Mouse (Mus musculus) frontal cortex, postnatal 25 days (tissue): ENCODE measurements around the gene Pdcd5.

ENCODE experiments used
- DNase-seq, 2 experiments: peaks; one replicate each; pipeline ENCODE4 v3.0.0; 2022; ENCODE audit warnings: low spot score in 2 of 2

The Pdcd5 gene

DNA sequence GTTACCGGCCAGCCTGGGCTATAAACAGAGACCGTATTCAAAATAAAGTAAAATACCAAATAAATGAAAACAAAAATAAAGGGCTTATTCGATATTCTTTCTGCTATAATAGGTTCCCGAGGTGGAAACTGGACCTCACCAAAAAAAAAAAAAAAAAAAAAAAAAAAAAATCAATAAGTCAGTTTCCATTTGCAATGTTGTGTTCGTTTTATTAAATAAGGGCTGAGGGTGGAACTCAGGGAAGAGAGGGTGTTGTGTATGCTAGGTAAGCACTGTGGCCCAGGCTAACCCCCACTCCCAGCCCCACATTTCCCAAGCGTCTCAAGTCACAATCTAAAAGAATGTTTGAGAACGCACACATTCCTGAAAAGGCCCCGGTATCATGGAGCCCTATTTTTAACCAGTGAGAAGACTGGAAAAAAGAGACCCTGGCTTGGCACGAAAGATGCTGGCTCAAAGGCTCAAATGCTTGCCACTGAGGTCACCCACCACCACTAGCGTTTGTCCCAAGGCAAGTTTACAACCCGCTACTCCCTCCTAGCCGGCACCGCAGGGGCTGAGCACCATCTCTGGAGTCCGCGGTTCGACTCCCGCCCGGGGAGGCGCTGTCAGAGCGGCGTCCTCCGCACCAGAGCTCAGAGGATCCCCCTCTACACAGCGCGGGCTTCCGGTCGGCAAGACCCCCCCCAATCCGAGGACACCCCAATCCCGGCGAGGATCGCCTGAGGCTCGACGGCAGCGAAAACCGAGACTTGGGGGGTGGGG, 822 bp downstream of the Pdcd5 start:
- DNase-seq = no peak

DNA sequence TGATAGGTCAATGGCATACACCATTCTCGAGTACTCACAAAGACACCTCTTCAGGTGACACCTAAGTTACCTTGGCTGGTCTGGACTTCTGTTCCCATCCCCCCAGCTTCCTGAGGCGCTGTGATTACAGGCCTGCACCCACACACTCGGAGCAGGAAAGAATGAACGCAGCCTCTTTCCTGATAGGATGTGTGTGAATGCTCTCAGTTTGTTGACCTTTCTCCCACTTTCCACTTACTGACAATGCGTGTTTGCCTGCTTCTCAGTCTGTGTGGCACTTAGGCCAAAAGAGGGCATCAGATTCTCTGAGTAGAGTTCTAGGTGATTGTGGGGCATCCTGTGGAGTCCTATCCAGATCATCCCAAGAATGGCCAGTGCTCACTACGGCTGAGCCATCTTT, 7.2 kb downstream of the Pdcd5 start:
- DNase-seq = no peak

DNA sequence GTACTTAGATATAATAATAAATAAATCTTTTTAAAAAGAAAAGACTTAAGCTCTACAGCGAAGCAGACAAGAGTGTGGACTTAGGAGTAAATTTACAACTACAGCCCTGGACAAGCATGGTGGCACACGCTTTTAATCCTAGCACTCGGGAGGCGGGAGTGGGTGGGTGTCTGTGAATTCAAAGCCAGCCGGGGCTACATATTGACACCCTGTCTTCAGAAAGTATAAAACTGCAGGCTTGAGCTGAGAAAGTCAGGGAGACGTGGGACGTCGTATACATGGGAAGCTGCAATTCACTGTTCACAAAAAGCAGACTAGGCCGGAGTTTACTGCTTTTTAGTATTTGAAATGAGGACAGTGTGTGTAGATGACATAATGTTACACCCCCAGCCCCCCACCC, 10.4 kb downstream of the Pdcd5 start:
- DNase-seq = no peak

DNA sequence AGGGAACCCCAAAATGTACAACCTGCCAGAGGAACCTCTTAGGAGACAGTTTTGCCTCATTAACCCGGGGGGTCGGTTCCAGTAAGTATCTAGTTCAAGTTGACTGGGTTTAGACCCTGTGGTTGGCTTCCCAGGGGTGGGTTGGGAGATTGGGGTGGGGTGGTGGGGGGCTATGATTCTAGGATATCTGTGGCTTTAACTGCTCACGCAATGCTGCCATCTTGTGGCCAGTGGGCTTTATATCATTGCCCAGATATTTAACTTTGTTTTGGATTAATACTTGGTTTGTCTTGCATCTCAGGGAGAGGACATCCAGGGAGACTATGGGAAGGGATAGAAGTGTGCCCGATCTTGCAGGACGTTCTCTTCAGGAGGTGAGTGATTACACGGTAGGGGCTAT, 11.1 kb downstream of the Pdcd5 start:
- no peak for DNase-seq

DNA sequence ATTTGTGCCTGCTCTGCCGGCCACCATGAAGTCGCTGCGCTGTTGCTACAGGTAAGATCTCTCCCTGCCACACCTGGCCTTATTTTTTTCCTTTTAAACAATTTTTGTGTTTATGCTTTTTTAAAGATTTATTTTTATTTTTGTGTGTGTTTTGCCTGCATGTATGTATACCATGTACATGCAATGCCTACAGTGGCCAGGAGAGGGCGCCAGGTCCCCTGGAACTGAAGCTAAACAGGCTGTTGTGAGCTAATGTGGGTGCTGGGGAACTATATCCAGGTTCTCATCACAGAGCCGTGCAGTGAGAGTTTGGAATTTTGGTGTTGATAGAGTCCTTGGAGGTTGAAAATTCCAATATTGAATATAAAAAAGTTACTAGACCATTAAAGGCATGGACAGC, 18.8 kb downstream of the Pdcd5 start:
- no peak for DNase-seq

DNA sequence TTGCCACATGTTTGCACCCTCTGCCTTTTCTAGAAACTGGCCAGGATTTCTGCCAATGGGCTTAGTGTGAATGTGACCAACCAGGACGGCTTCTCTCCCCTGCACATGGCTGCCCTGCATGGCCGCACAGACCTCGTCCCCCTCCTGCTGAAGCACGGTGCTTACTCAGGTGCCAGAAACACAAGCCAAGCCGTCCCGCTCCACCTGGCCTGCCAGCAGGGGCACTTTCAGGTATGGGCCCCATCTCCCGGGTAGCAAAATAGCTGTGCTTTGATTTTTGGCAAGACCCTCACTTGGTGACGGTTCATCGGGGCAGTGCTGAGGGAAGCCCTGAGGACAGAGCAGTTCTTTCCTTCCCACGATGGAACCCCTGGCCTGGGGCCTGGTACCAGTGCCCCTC, 19.9 kb downstream of the Pdcd5 start:
- no peak for DNase-seq

DNA sequence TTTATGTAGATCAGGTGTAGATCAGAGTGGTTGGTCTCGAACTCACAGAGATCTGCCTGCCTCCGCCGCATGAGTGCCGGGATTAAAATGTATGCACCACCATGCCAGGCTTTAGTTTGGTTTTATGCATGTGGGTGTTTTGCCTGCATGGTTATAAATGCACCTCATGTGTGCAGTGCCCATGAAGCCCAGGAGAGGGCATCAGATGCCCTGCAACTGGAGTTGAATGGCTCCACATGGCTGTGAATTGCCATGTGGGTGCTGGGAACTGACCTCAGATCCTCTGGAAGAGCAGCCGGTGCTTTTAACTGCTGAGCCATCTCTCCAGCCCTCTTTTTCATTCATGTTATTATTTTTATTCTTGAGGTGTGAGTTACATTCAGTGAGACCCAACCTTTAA, 21.3 kb downstream of the Pdcd5 start:
- DNase-seq = no peak

DNA sequence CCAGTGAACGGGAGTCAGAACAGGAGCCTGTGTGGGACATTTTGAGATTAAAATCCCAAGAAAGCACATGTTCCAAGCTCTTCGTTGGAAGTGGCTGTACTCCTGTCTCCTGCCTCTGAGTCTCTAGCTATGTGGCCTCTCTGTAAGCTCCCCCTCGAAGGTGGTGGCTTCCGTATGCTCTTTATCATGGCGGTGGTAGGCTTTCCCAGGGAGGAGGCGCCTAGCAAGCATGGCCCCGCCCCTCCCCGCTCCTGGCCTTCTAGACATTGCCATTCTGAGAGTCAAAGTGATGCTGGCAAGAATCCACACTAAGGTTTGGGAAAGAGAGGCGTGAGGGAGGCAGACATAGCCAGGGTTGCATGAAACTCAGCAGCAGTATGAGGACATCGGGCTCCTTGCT, 24.7 kb downstream of the Pdcd5 start:
- DNase-seq = no peak

DNA sequence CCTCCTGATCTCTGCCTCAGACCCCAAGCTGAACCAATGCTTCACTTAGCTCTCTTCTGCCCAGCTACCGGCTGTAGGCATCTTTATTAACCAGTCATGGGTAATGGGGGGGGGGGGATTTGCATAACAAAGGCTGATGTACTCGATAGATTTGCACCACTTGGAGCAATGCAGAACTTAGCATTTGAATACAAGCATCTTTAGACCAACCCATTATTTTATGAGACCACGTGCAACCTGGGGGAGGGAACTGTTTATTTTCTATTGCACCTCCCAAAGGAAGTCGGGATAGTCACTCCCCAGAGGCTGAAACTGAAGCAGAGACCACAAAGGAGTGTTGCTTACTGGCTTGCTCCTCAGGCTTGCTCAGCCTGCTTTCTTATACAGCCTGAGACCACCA, 29.8 kb downstream of the Pdcd5 start:
- DNase-seq = no peak

DNA sequence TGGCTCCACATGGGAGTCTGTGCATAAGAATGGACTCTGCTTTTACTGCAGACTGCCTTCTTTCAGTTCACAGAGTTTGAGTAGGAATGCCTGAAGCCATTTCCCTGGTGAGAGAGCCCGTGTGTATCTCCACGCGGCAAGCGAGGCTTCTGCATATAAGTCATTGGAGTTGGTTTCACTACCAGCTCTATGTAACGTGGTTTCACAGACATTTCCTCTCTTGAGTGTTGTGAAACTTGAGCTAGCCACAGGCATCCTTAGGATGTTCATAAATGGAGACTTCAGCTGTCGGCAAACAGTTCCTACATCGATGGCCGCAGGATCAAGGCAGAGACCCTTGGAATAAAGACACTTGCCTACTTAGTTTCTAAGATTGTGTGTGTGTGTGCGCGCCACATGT, 38.1 kb downstream of the Pdcd5 start:
- no peak for DNase-seq

DNA sequence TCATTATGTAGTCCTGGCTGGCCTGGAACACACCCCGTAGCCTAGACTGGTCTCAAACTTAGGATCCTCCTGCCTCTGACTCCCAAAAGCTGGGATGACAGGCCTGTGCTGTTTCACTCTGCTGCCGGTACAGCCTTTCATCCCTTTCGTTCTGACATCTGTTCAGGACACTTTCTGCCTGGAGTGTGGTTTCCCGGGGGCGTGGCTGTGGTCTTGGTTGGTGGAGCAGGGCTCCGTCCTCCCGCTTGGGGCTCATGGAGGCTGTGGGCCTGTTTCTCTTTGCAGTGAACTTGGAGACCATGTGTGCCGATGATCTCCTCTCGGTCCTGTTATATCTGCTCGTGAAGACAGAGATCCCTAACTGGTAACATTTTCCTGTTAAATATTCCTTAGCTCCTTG, 40.5 kb downstream of the Pdcd5 start:
- DNase-seq = no peak

DNA sequence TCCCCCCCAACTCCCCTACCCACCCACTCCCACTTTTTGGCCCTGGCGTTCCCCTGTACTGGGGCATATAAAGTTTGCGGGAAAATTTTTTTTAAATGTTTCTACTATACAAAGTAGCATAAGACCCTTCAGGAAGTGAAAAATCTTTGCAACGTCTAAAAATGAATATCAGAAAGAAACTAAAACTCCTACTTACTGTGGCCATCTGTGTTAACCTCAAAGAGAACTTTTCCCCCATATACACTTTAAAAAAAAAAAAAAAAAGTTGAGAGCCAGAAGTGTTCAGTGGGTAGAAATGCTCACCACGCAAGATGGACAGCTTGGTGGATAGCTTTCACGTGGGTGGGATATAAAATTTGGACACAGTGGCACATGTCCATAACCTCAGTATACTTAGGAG, 44.6 kb downstream of the Pdcd5 start:
- DNase-seq = no peak

DNA sequence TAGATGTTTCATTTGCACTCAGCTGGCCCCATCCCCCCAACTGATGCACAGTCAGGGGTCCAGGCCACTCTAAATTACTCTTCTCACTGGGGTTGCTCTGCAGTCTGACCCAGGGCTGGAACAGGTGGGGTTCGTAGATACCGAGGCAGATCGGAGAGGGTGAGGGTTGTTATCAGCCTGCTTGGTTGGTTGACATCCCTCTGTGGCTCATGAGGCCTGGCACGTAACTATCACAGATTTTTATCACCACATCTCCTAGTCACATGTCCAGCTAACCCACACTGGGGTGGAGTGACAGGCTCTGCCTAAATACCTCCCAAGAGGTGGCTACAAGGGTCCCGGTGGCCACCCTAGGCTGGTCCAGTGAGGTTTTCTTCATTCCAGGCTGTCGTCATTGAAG, 46.2 kb downstream of the Pdcd5 start:
- no peak for DNase-seq

DNA sequence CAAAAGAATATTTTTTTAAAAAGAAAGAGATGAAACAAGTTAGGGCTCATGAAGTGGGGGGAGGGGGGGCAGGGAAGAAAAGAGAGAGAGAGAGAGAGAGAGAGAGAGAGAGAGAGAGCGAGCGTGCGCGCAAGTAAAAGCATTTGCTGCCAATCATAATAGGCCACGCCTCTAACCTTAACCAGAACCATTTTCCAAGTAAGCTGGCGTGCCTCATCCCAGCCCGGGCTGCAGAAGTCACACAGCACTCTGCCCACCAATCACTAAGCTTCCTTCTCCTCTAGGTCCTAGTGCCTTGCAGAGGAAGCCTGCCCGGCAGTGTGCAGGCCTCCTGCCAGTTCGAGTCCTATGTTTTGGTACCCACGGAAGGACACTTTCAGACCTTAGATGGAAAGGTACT, 47.3 kb downstream of the Pdcd5 start:
- DNase-seq = no peak

DNA sequence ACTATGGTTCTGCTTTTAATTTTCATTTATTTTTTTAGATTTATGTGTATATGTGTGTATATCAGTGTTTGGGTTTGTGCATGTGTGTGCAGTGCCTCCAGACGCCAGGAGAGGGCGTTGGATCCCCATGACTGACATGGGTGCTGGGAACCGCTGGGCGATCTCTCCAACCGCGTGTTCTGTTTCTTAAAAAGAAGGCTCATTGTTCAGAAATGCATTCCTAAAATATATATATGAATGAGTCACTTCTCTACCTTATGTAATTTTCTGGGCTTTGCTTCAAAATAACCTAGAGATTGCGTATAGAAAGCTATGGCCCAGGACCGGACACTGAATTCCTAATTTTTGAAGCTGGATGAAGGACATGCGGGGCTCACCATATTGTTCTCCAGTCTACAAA, 47.8 kb downstream of the Pdcd5 start:
- DNase-seq = no peak

DNA sequence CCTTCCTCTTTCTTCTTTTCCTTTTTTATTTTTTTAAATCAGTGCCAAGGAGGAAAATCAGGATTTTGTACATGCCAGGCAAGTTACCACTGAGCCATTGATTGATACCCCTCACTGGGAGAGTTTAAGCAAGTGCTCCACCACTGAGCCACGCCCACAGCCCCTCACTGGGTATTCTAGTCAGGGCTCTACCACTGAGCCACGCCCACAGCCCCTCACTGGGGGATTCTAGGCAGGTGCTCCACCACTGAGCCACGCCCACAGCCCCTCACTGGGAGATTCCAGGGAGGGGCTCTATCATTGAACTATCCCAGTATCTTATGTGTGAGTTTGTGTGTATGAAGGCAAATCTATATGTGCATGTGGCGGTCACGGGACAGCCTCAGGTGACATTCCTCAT, 53.0 kb downstream of the Pdcd5 start:
- no peak for DNase-seq
